Mouse (Mus musculus) right cerebral cortex, postnatal 36 days (tissue): ENCODE results near the gene Olfr504.
"Not testable (repeated sequence)": the region's sequence is repeated elsewhere in the genome, so short reads cannot be mapped to it uniquely, and the experiment has no call there.

Experiments
- DNase-seq, 2 experiments: peaks; one replicate each; pipeline ENCODE4 v3.0.0; 2022; ENCODE audit warnings: low spot score in 2 of 2, mixed read lengths in 1 of 2

Olfr504 gene

GRCm38 (mm10) chr7:108565693-108566092, at the start of gene Olfr504:
Gene Olfr504, minus strand, starts transcription at chr7:108565793.
- no peak for DNase-seq

- DNase-seq = no peak
Measured at GRCm38 (mm10) chr7:108614110-108614509, 48.5 kb upstream of the Olfr504 start.

GRCm38 (mm10) chr7:108610487-108610886, 44.9 kb upstream of the Olfr504 start, which contains the start of gene Olfr506:
Gene Olfr506, plus strand, starts transcription at chr7:108610787.
- no peak for DNase-seq

- not testable (repeated sequence) for DNase-seq
Measured at GRCm38 (mm10) chr7:108601916-108602315, 36.3 kb upstream of the Olfr504 start.

- DNase-seq = no peak
Measured at GRCm38 (mm10) chr7:108589797-108590196, 24.2 kb upstream of the Olfr504 start.

GRCm38 (mm10) chr7:108544227-108544626, 21.4 kb downstream of the Olfr504 start, which contains the start of gene Olfr503:
Gene Olfr503, plus strand, starts transcription at chr7:108544527.
- not testable (repeated sequence) for DNase-seq

- DNase-seq = no peak
Measured at GRCm38 (mm10) chr7:108542416-108542815, 23.2 kb downstream of the Olfr504 start.

GRCm38 (mm10) chr7:108524965-108525364, 40.6 kb downstream of the Olfr504 start, which contains the start of gene Olfr502:
Gene Olfr502, minus strand, starts transcription at chr7:108525065.
- DNase-seq = no peak
